ENCODE assay signal across 10 mouse cellular contexts in the genomic region with DNA sequence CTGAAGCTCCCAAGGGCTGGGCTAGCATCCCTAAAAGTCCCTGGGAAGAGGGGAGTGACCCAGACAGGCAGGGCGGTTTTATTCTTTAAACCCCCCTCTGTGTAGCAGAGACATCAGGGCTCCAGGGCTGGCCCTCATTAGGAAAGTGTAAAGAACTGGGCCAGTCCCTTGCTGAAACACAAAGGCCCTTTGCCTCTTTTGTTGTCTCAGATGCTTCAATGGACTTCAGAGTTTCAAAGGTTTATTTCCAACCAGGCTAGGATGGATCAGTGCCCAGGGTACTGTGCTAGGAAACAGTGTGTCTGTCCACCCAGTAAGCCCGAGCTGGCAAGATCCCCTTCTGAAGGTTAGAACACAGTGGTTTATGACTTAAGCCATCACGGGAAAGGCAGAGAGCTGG. TPM values are rescaled to one million over a fixed set of nuclear protein-coding genes. Genes with fewer than 3 reads are reported as not detected.
DNase-seq lines count a peak whose midpoint lies in the region; ATAC-seq and TF ChIP-seq lines count a peak whose summit lies in the region.
"Had no signal": no experiment of that assay in that cellular context is flagged by ENCODE, and none has a peak within 500 bp of the region (broad histone marks: within the 10 kb centered on the region; RNA-seq: fewer than 3 reads in every experiment).

No protein-coding gene starts in this region.

- peak; percentile 38 for DNase-seq in ZHBTc4 (ENCODE audit: low read depth, low spot score)
- DNase-seq in adrenal gland, adult (ENCODE audit: inconsistent age in 2 of 2, low spot score in 1 of 2): no peak
- no peak for DNase-seq in gastrocnemius, postnatal 25 days

- 11% methylated on average over 3 of the region's 3 CpGs for WGBS in hindbrain, embryonic 13.5 days
- WGBS in midbrain, embryonic 13.5 days: 2% methylated on average over 3 of the region's 3 CpGs
- WGBS in liver, embryonic 12.5 days (ENCODE audit: insufficient replicate concordance): 39% methylated on average over 3 of the region's 3 CpGs

- no peak overlapping the region for H3K4me2 ChIP-seq in hindbrain, embryonic 13.5 days
- H3K4me2 ChIP-seq in midbrain, embryonic 13.5 days (replicated peaks): no peak overlapping the region
- H3K4me2 ChIP-seq in liver, embryonic 12.5 days: no peak overlapping the region
- H3K4me2 ChIP-seq: embryonic facial prominence, embryonic 13.5 days had no signal

- H3K27me3 ChIP-seq in hindbrain, embryonic 13.5 days: no peaks in the 10 kb centered on the region
- no peaks in the 10 kb centered on the region for H3K27me3 ChIP-seq in midbrain, embryonic 13.5 days
- no peaks in the 10 kb centered on the region for H3K27me3 ChIP-seq in liver, embryonic 12.5 days (replicated peaks)
- H3K27me3 ChIP-seq: embryonic facial prominence, embryonic 13.5 days; Patski had no signal

- ATAC-seq in hindbrain, embryonic 13.5 days (ENCODE audit: low FRiP score): peak; percentile 88
- peak; percentile 82 for ATAC-seq in midbrain, embryonic 13.5 days
- ATAC-seq in liver, embryonic 12.5 days: no peak
- ATAC-seq: Patski had no signal

- H3K9ac ChIP-seq in hindbrain, embryonic 13.5 days: no peak overlapping the region
- no peak overlapping the region for H3K9ac ChIP-seq in midbrain, embryonic 13.5 days (replicated peaks)
- no peak overlapping the region for H3K9ac ChIP-seq in liver, embryonic 12.5 days
- H3K9ac ChIP-seq: embryonic facial prominence, embryonic 13.5 days had no signal

- H3K4me3 ChIP-seq in cortical plate, adult 2 months (ENCODE audit: insufficient read depth, low read length): no peak overlapping the region
- H3K4me3 ChIP-seq in hindbrain, embryonic 13.5 days: no peak overlapping the region
- H3K4me3 ChIP-seq in midbrain, embryonic 13.5 days (replicated peaks): no peak overlapping the region
- H3K4me3 ChIP-seq in liver, embryonic 12.5 days: no peak overlapping the region
- H3K4me3 ChIP-seq: embryonic facial prominence, embryonic 13.5 days had no signal

- H3K27ac ChIP-seq in cortical plate, adult 2 months (ENCODE audit: insufficient read depth, low read length): peak overlapping the region; percentile 59; the same call in 1 of the 2 replicates
- H3K27ac ChIP-seq in hindbrain, embryonic 13.5 days: peak overlapping the region; percentile 41; the same call in 1 of the 2 replicates
- H3K27ac ChIP-seq in midbrain, embryonic 13.5 days: peak overlapping the region; percentile 40; the same call in 1 of the 2 replicates
- H3K27ac ChIP-seq in liver, embryonic 12.5 days: no peak overlapping the region
- H3K27ac ChIP-seq: embryonic facial prominence, embryonic 13.5 days; kidney, postnatal 0 days had no signal

- H3K4me1 ChIP-seq in cortical plate, adult 2 months (ENCODE audit: control insufficient read depth, insufficient read depth, low read length): peaks cover 2% of the 10 kb centered on the region
- H3K4me1 ChIP-seq in hindbrain, embryonic 13.5 days (replicated peaks): peaks cover 17% of the 10 kb centered on the region
- peaks cover 12% of the 10 kb centered on the region for H3K4me1 ChIP-seq in midbrain, embryonic 13.5 days (replicated peaks)
- no peaks in the 10 kb centered on the region for H3K4me1 ChIP-seq in liver, embryonic 12.5 days
- H3K4me1 ChIP-seq: embryonic facial prominence, embryonic 13.5 days had no signal

- no peaks in the 10 kb centered on the region for H3K36me3 ChIP-seq in hindbrain, embryonic 13.5 days
- no peaks in the 10 kb centered on the region for H3K36me3 ChIP-seq in midbrain, embryonic 13.5 days
- H3K36me3 ChIP-seq in liver, embryonic 12.5 days: no peaks in the 10 kb centered on the region
- H3K36me3 ChIP-seq: embryonic facial prominence, embryonic 13.5 days had no signal

- TF ChIP-seq POLR2A in cortical plate, adult 2 months (IDR thresholded peaks at IDR 0.05; ENCODE audit: extremely low read depth, insufficient read depth, low read length): no peak

- TF ChIP-seq CTCF in cortical plate, adult 2 months (IDR thresholded peaks at IDR 0.05; ENCODE audit: extremely low read depth, insufficient read depth, low read length): no peak

- no peaks in the 10 kb centered on the region for H3K9me3 ChIP-seq in hindbrain, embryonic 13.5 days
- peaks cover 4% of the 10 kb centered on the region; the same call in 1 of the 2 replicates for H3K9me3 ChIP-seq in midbrain, embryonic 13.5 days
- no peaks in the 10 kb centered on the region for H3K9me3 ChIP-seq in liver, embryonic 12.5 days (replicated peaks)
- H3K9me3 ChIP-seq: embryonic facial prominence, embryonic 13.5 days had no signal

RNA-seq across cellular contexts. Expression of a gene that starts 30.7 kb away (rescaled TPM):
- polyA plus RNA-seq in cortical plate, adult 2 months (2012; rRNA removed): 187 and 188 TPM in 2 replicates
- 252 and 264 TPM in 2 replicates for polyA plus RNA-seq in hindbrain, embryonic 13.5 days (2015; fragmentation: Nextera tagmentation; extraction: Ambion mirVana)
- 162 and 174 TPM in 2 replicates for polyA plus RNA-seq in midbrain, embryonic 13.5 days (2015; fragmentation: Nextera tagmentation; extraction: Ambion mirVana)
- polyA plus RNA-seq in liver, embryonic 12.5 days (2016; fragmentation: Nextera tagmentation; extraction: Ambion mirVana): 0.27 and 0.33 TPM in 2 replicates
- under 1 TPM in 1 of 2 experiments, not detected in 1; 0.08 TPM for total RNA-seq in gastrocnemius, postnatal 25 days (2021)

Comparison
In these comparisons a context has a peak if more than half of its experiments do, and no peak if none do; other contexts are left out.
1. RNA of a gene that starts 30.7 kb away (polyA plus RNA-seq): 252 to 264 TPM in hindbrain, embryonic 13.5 days, 187 to 188 TPM in cortical plate, adult 2 months and 162 to 174 TPM in midbrain, embryonic 13.5 days; 0.27 to 0.33 TPM in liver, embryonic 12.5 days; every median in the first group is over 100 times any median in the second.